Mouse (Mus musculus) gastrocnemius, postnatal 4 days (tissue): Measurements from ENCODE around the gene 1520401A03Rik. TPM values are rescaled to one million over a fixed set of nuclear protein-coding genes. Genes with fewer than 3 reads are reported as not detected.
"Not testable (repeated sequence)": the region's sequence is repeated elsewhere in the genome, so short reads cannot be mapped to it uniquely, and the experiment has no call there.

ENCODE experiments used
- DNase-seq, 2 experiments: peaks; one replicate each; pipeline ENCODE4 v3.0.0; 2021 to 2022; ENCODE audit warnings: low spot score in 2 of 2, mixed read lengths in 2 of 2
- long read RNA-seq, 2 experiments: library from polyadenylated mRNA; stranded (forward); transcript quantifications; one replicate each; pipeline ENCODE4 v2.0.0; 2021
- total RNA-seq, 2 experiments: library from RNA; stranded (reverse); gene quantifications; 2 replicates each; pipeline ENCODE4 v1.2.3; 2021

Gene 1520401A03Rik
- total RNA-seq = under 1 TPM; 0.26 to 0.66 TPM
- long read RNA-seq, experiment 1 = 0 reads
- long read RNA-seq, experiment 2 = 0 reads

- DNase-seq = no peak
Observed at GRCm38 (mm10) chr17:23722376-23723125, at the start of gene 1520401A03Rik. Gene 1520401A03Rik (minus strand): TSS chr17:23722783.

- DNase-seq = not testable (repeated sequence)
Observed at GRCm38 (mm10) chr17:23772219-23772556, 49.6 kb upstream of the 1520401A03Rik start.

GRCm38 (mm10) chr17:23771284-23772218 is 49.0 kb upstream of the 1520401A03Rik start, which contains the start of gene Flywch1:
Gene Flywch1 (minus strand): TSS chr17:23771602.
- DNase-seq = peak; percentile 97 to 98

- no peak for DNase-seq
Observed at GRCm38 (mm10) chr17:23770896-23771283, 48.3 kb upstream of the 1520401A03Rik start.

GRCm38 (mm10) chr17:23770493-23770892 is 47.9 kb upstream of the 1520401A03Rik start:
- no peak for DNase-seq

GRCm38 (mm10) chr17:23762976-23763375 is 40.4 kb upstream of the 1520401A03Rik start:
- DNase-seq = no peak

GRCm38 (mm10) chr17:23761155-23761554 is 38.6 kb upstream of the 1520401A03Rik start:
- no peak for DNase-seq

GRCm38 (mm10) chr17:23760231-23760630 is 37.6 kb upstream of the 1520401A03Rik start:
- DNase-seq = no peak

- no peak for DNase-seq
Observed at GRCm38 (mm10) chr17:23758801-23759200, 36.2 kb upstream of the 1520401A03Rik start.

GRCm38 (mm10) chr17:23757581-23757980 is 35.0 kb upstream of the 1520401A03Rik start:
- DNase-seq = no peak

- no peak for DNase-seq
Observed at GRCm38 (mm10) chr17:23755689-23756088, 33.1 kb upstream of the 1520401A03Rik start.

- no peak for DNase-seq
Observed at GRCm38 (mm10) chr17:23749400-23750191, 27.0 kb upstream of the 1520401A03Rik start.

GRCm38 (mm10) chr17:23748631-23749391 is 26.2 kb upstream of the 1520401A03Rik start:
- DNase-seq = peak; percentile 41 to 64

- DNase-seq = no peak
Observed at GRCm38 (mm10) chr17:23748026-23748425, 25.4 kb upstream of the 1520401A03Rik start.

- DNase-seq = no peak
Observed at GRCm38 (mm10) chr17:23747471-23747870, 24.9 kb upstream of the 1520401A03Rik start.

- no peak for DNase-seq
Observed at GRCm38 (mm10) chr17:23746767-23747166, 24.2 kb upstream of the 1520401A03Rik start.

- no peak for DNase-seq
Observed at GRCm38 (mm10) chr17:23746311-23746710, 23.7 kb upstream of the 1520401A03Rik start.

GRCm38 (mm10) chr17:23745301-23746251 is 23.0 kb upstream of the 1520401A03Rik start, which contains the start of gene Kremen2:
Gene Kremen2 (minus strand): TSS chr17:23745833.
- no peak for DNase-seq

GRCm38 (mm10) chr17:23744651-23745050 is 22.1 kb upstream of the 1520401A03Rik start:
- no peak for DNase-seq
